Comparison of ENCODE assay signal across 41 mouse cellular contexts in the genomic region with DNA sequence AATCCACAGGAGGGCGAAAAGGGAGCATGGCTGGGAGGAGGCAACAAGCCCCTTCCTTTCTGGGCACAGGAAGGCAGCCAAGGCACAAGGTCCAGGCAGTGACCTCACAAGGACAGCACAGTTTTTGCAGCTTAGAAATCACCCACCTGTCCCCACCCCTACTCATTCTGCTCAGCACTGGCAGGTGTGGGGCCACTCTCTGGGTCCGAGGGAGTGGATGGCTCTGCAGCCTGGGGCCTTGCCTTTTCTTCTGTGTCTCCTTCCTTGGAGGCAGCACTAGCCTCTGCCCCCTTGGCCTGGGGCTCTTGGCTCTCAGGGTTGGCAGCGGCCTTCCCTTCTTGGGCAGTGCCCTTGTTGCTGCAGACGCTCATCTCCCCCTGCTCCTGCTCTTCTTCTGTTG. TPM values are rescaled to one million over a fixed set of nuclear protein-coding genes. Genes with fewer than 3 reads are reported as not detected.
"Had no signal": no experiment of that assay in that cellular context is flagged by ENCODE, and none has a peak within 500 bp of the region (broad histone marks: within the 10 kb centered on the region; RNA-seq: fewer than 3 reads in every experiment).

No protein-coding gene starts in this region.

RNA-seq across cellular contexts. Expression of a gene that starts 2.3 kb away (rescaled TPM):
- total RNA-seq: heart, postnatal 10 days; heart, postnatal 14 days; heart, postnatal 25 days; heart, postnatal 36 days; heart, postnatal 4 days; hematopoietic stem cell, adult 5-6 weeks; hindbrain, postnatal 0 days; layer of hippocampus, adult 18-20 months; layer of hippocampus, adult 2 months; layer of hippocampus, adult 8-10 months; layer of hippocampus, postnatal 10 days; layer of hippocampus, postnatal 14 days; layer of hippocampus, postnatal 25 days; layer of hippocampus, postnatal 36 days; left cerebral cortex, adult 18-20 months had no signal
- polyA plus RNA-seq: heart, embryonic 10.5 days; heart, embryonic 11.5 days; heart, embryonic 12.5 days; heart, embryonic 13.5 days; heart, embryonic 14.5 days; heart, embryonic 15.5 days; heart, embryonic 16.5 days; heart, postnatal 0 days; hindbrain, embryonic 10.5 days; hindbrain, embryonic 11.5 days; hindbrain, embryonic 12.5 days; hindbrain, embryonic 13.5 days; hindbrain, embryonic 14.5 days; inflammation-experienced regulatory T-cells, adult 6 months; intestine, embryonic 14.5 days; intestine, embryonic 15.5 days; intestine, embryonic 16.5 days; intestine, postnatal 0 days; kidney, adult 2 months; kidney, embryonic 14.5 days; kidney, embryonic 15.5 days; kidney, embryonic 16.5 days; kidney, postnatal 0 days; large intestine, adult 2 months had no signal

RNA-seq across cellular contexts. Expression of a gene that starts 15.7 kb away (rescaled TPM):
- total RNA-seq: heart, postnatal 25 days; heart, postnatal 36 days; hematopoietic stem cell, adult 5-6 weeks; hindbrain, postnatal 0 days; layer of hippocampus, adult 18-20 months; layer of hippocampus, adult 2 months; layer of hippocampus, adult 8-10 months; layer of hippocampus, postnatal 10 days; layer of hippocampus, postnatal 14 days; layer of hippocampus, postnatal 25 days; layer of hippocampus, postnatal 36 days had no signal
- polyA plus RNA-seq: hindbrain, embryonic 10.5 days; hindbrain, embryonic 11.5 days; hindbrain, embryonic 12.5 days; hindbrain, embryonic 13.5 days; hindbrain, embryonic 14.5 days; hindbrain, embryonic 15.5 days; hindbrain, embryonic 16.5 days; intestine, embryonic 14.5 days; intestine, embryonic 15.5 days; intestine, embryonic 16.5 days; kidney, adult 2 months; kidney, embryonic 14.5 days; kidney, embryonic 15.5 days; kidney, postnatal 0 days had no signal
